Mouse (Mus musculus): ENCODE data around the gene Fam3a.
"Not testable (repeated sequence)": the region's sequence is repeated elsewhere in the genome, so short reads cannot be mapped to it uniquely, and the experiment has no call there.

Gene Fam3a

GRCm38 (mm10) chrX:74392535-74393443 lies at the start of gene Fam3a, which contains the start of gene Ikbkg:
Gene Fam3a (minus strand): TSS chrX:74393272.
Gene Ikbkg (plus strand): TSS chrX:74393290.
- in situ Hi-C loops (cut with MboI; ENCODE audit: low sequenced_read_pairs): no loop called here

DNA sequence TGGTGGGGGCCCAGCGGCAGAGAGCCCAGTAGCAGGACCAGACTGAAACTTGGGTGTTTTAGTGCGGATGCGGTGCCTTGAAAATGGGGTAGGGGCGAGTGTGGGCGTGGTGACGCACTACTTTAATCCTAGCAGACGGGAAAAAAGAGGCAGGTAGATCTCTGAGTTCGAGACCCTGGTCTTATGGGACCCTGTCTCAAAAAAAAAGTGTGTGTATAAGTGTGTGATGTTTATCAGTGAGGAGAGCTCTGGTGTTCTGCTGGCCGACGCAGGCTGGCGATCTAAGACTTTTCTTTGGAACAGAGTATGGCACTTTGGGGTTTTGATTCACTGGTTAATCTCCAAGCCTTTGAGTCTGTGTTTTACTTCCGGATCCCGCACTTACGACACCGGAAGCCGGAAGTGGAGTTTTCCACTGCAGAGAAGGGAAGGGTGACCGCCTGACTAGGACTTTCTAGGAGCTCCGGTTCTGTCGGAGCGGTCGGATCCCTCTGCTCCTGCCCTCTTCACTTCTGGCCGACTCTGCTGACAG lies 36.3 kb upstream of the Fam3a start:
- in situ Hi-C loops (cut with MboI; ENCODE audit: low sequenced_read_pairs): no loop called here

- in situ Hi-C loops (cut with MboI; ENCODE audit: low sequenced_read_pairs): no loop called here
Measured at GRCm38 (mm10) chrX:74428826-74429276, 35.8 kb upstream of the Fam3a start, which contains the start of gene G6pdx. Gene G6pdx (minus strand): TSS chrX:74429194.

- in situ Hi-C loops (cut with MboI; ENCODE audit: low sequenced_read_pairs): no loop called here
Measured at GRCm38 (mm10) chrX:74428146-74428825, 35.2 kb upstream of the Fam3a start.

DNA sequence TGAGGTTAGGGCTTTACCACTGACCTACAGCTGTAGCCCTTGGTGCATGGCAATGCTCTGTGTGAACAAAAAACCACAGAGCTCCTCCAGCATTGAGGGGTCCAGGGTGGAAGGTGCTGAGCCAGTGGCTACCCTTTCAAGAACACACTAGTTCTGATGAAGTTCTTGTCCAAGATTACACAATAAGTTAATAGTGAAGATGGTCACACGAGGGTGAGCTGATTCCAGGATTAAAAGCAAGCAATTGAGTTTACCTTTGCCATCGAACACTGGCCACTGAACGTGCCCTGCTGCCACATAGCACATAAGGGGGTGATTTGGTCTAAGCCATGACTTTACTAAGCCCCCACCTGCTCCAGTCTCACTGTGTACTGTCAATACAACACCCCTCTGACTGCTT lies 34.0 kb upstream of the Fam3a start:
- in situ Hi-C loops (cut with MboI; ENCODE audit: low sequenced_read_pairs): no loop called here

GRCm38 (mm10) chrX:74426256-74426655 lies 33.2 kb upstream of the Fam3a start:
- in situ Hi-C loops (cut with MboI; ENCODE audit: low sequenced_read_pairs): no loop called here

DNA sequence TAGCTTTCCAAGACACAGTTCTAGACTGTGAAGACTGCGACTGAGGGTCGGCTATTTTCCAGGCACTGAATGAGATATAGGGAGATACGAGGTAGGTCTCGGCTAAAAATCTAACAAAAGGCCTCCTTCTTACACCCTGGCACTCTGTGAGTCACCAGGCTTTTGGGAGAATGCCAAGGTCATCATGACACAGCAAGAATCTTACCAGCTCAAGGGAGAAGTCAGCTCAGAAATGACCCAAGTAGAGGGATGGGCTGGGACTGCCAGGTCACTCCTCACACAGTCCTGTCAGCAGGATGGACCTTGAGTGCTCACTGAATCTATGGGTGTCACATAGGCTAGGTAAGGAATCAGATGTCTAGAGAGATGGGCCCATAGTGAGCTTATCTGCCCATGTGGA lies 32.1 kb upstream of the Fam3a start:
- in situ Hi-C loops (cut with MboI; ENCODE audit: low sequenced_read_pairs): no loop called here

GRCm38 (mm10) chrX:74424443-74424842 lies 31.4 kb upstream of the Fam3a start:
- in situ Hi-C loops (cut with MboI; ENCODE audit: low sequenced_read_pairs): no loop called here

DNA sequence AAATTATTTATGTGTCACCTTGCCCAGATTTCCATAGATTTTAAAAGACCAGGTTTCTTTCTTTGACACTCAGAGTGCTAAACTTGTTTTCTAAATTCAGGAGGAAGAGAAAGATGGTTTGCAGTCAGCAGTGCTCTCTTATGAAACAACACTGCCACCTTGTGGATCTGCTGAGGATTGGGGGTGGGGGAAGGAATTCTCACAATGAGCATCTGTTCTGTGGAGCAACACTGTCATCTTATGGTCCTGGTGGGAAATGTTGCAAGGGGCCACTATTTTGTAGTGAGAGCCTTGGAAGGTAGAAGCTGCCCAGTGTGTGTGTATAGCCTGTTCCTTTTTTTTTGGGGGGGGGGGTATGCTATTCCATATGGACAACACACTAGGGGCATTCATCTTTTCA lies 20.3 kb upstream of the Fam3a start:
- in situ Hi-C loops (cut with MboI; ENCODE audit: low sequenced_read_pairs): loop anchor here (10.0 kb wide), 2 partner anchors 169 to 299 kb away; partner anchors contain the start of gene Flna

DNA sequence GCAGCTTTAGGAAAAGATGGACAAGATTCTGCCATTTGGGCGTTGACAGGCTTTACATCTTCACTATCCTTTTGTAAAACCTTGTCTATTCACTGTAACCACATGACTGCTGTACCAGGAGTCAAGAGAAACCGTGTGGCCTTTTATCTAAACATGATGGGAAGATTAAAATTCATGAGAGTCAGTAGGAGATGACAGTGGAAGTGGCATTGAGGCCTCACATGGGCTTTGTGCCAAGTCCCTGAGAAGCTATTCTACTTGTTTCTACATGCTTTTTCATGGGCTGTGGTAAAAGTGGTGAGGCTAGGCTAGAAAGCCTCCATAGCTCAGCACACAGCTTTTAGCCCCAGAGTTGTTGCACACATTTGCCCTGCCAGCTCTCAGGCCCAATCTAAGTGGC lies 15.3 kb upstream of the Fam3a start:
- in situ Hi-C loops (cut with MboI; ENCODE audit: low sequenced_read_pairs): no loop called here

DNA sequence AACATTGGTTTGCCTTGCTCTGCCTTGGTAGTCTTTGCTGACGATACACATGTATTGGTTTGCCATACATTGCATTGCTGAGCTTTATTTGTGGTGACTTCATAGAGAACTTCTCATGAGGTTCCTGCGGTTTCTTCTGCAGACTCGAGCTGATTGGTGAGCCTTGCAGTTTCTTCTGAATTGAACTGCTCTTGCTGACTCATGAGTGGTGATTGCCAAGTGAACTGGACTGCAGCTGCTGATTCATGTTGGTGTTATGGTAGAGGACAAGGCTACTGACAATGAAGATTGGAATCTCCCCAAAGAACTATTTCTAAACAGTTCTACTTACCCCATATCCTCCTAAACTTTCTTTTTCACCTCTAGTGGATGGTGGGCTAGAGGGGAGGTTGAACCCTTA lies 7.1 kb upstream of the Fam3a start:
- in situ Hi-C loops (cut with MboI; ENCODE audit: low sequenced_read_pairs): no loop called here

DNA sequence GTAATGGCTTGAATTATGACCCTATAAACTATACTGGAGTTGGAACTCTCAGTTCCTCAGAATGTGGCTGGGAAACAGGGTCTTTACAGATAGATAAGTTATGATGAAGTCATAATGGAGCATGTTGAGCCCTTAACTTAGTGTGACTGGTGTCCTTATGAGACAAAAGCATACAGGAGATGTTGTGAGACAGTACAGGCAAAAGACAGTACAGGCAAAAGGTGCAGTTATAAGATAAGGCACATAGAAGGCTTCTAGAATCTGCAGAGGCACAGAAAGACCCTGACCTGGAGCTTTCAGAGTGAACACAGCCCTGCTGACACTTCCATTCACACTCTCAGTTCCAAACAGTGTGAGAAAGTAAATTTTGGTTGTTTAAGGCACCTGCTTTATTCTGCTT lies 4.9 kb downstream of the Fam3a start:
- in situ Hi-C loops (cut with MboI; ENCODE audit: low sequenced_read_pairs): no loop called here

GRCm38 (mm10) chrX:74384451-74384850 lies 8.6 kb downstream of the Fam3a start:
- in situ Hi-C loops (cut with MboI; ENCODE audit: low sequenced_read_pairs): no loop called here

DNA sequence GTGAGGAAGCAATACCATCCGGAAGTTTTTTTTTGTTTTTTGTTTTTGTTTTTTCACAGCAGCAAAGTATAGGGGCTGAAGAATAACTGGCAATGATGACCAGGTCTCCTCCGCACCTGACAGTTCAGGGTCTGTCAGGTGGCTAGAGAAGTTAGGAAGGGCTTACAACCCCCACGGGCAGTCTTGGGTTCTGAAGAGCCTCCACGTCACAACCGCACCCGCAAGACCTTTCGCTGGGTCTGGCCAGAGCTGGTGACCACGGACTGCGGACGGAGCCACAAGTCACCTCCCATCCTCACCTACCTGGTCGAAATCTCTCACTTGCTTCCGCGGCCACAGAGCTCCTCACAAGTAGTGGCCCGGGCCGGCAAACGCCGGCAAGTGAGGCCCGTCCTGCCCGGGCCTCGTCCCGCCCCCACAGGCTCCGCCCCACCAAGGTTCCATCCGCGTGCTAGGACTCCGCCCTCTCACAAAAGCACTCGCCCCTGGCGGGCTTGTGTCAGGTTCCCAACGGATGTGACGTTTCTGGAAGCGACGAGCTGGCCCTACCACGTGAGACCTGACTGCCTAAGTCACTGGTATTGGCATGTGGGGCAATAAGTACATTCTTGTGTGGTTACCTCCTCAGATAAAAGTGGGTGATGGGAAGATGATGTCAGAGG lies 20.1 kb downstream of the Fam3a start, which contains the start of the genes Ubl4a and Slc10a3:
Gene Ubl4a, minus strand, starts transcription at position 331 of the 662 bp plus-strand sequence.
Gene Slc10a3, minus strand, starts transcription at position 462 of the 662 bp plus-strand sequence.
- in situ Hi-C loops (cut with MboI; ENCODE audit: low sequenced_read_pairs): no loop called here

DNA sequence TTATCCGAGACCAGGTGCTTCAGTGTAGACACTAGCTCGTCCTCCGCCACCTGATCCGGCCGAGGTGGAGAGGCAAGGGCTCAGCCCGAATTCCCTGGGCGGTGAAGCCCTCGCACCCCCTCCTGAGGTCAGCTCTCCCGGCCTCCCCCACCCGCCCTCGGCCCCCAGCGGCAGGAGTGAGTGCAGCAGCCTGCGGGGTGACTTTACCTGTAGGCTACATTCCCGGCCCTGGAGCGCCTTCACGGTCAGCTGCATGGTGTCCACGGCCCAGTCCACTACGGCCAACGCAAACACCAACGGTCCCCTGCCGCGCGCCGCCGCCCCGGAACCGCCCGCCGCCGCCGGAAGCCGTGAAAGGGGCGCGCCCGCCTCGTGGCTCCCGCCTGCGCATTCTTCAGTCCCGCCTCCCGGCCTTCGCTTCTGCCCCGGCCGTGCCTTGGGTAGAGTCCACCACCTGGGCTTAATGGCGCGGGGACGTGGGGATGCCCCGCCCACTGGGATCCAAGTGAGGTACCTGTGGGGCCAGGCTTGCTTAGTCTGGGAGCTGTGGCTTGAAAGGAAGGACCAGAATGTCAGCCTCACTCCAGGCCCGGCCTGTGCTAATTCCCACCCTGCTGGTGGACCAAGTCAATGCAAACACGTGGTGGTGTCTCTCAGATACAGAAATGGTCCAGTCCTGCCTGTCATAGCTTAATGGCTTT lies 24.7 kb downstream of the Fam3a start:
- in situ Hi-C loops (cut with MboI; ENCODE audit: low sequenced_read_pairs): no loop called here

DNA sequence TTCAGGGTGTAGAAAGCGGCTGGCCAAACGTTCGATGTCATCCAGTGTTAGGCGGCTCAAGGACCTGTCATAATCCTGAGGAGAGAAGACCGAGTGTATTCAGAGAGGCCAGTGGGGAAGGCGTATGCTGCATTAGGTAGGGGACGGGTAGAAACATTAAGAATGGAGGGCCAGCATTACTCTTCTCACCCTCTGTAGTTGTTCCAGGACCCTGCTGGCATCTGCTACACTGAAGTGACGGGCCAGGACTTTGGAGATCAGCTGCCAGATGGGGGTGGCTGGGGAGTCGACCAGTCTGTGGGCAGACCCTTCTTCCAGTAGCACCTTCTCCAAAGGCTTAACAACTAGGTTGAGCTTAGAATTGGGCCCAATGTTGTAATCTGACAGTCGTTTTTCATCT lies 25.6 kb downstream of the Fam3a start:
- in situ Hi-C loops (cut with MboI; ENCODE audit: low sequenced_read_pairs): no loop called here

GRCm38 (mm10) chrX:74359171-74359570 lies 33.9 kb downstream of the Fam3a start:
- in situ Hi-C loops (cut with MboI; ENCODE audit: low sequenced_read_pairs): no loop called here

- in situ Hi-C loops (cut with MboI; ENCODE audit: low sequenced_read_pairs): not testable (repeated sequence)
Measured at GRCm38 (mm10) chrX:74357069-74357468, 36.0 kb downstream of the Fam3a start.

DNA sequence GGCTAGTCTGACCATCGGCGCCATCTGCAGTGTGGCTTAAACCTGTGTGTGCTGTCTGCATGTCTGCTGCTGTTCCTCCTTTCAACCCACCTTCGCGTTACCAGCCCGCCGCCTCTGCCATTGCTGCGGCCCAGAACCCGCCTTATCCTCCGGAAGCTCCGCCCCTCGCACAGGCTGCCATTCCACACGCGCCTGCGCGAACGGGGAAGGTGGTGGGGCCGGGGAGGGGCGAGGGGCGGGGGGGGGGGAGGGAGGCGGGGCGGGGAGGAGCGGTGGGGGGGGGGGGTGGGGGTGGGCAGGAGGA lies 39.7 kb downstream of the Fam3a start, which contains the start of gene Lage3:
Gene Lage3, minus strand, starts transcription at position 152 of the 304 bp plus-strand sequence.
- in situ Hi-C loops (cut with MboI; ENCODE audit: low sequenced_read_pairs): no loop called here
